In the genomic region with DNA sequence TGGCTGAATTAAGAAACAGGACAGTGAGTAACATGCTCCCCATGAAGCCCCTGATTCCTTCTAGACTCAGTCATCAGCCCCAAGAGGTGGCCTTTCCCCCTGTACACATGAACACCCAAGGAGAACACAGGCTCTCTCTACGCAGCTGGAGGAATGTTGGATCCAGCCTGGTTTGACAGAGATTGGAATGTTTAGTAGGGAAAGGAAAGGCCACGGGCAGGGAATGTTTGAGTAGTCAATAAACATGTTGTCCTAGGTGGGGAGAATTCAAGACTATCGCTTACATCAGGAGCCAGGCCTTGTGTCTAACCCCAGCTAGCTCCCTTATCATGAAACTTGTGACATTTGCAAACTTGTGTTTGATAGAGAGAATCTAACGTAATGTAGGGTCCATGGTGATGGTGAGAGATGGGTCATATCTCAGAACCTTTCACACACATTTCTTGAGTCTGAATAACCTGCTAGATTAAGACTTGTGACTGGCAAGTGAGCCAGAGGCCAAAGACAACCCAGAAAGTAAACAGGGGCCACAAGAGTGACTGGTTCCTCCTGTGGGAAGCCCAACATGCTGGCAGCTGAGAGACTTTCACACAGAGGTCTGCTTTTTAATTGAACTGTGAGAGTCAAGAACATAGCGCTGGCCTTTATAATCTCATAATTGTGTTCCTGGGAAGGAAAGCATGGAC, we compare ENCODE assay signal across 19 mouse cellular contexts.
DNase-seq lines count a peak whose midpoint lies in the region; ATAC-seq and TF ChIP-seq lines count a peak whose summit lies in the region.
"Had no signal": no experiment of that assay in that cellular context is flagged by ENCODE, and none has a peak within 500 bp of the region (broad histone marks: within the 10 kb centered on the region; RNA-seq: fewer than 3 reads in every experiment).

No protein-coding gene starts in this region.

- TF ChIP-seq EP300 in lung, postnatal 0 days (IDR thresholded peaks at IDR 0.05): no peak
- TF ChIP-seq EP300 in stomach, postnatal 0 days (optimal IDR thresholded peaks at IDR 0.05): no peak

- H3K36me3 ChIP-seq in lung, postnatal 0 days (ENCODE audit: insufficient read depth, low read length): no peaks in the 10 kb centered on the region
- no peaks in the 10 kb centered on the region for H3K36me3 ChIP-seq in stomach, embryonic 14.5 days (ENCODE audit: control insufficient read depth, insufficient read depth, low read length)
- H3K36me3 ChIP-seq in stomach, embryonic 15.5 days: no peaks in the 10 kb centered on the region
- H3K36me3 ChIP-seq in stomach, postnatal 0 days (ENCODE audit: control insufficient read depth, insufficient read depth, low read length): no peaks in the 10 kb centered on the region
- H3K36me3 ChIP-seq in liver, embryonic 11.5 days (ENCODE audit: control insufficient read depth, insufficient read depth, low read length): no peaks in the 10 kb centered on the region
- peaks cover 3% of the 10 kb centered on the region; the same call in 1 of the 2 replicates for H3K36me3 ChIP-seq in kidney, adult 2 months (ENCODE audit: control insufficient read depth, insufficient read depth, low read length)
- H3K36me3 ChIP-seq: embryonic facial prominence, embryonic 10.5 days; embryonic facial prominence, embryonic 12.5 days; forebrain, embryonic 15.5 days had no signal

- no peaks in the 10 kb centered on the region for H3K27me3 ChIP-seq in lung, postnatal 0 days (replicated peaks; ENCODE audit: insufficient read depth, low read length)
- no peaks in the 10 kb centered on the region for H3K27me3 ChIP-seq in stomach, embryonic 14.5 days (ENCODE audit: control insufficient read depth, insufficient read depth, low read length)
- no peaks in the 10 kb centered on the region for H3K27me3 ChIP-seq in stomach, embryonic 15.5 days (replicated peaks)
- H3K27me3 ChIP-seq in stomach, postnatal 0 days (ENCODE audit: control insufficient read depth, insufficient read depth, low read length): no peaks in the 10 kb centered on the region
- no peaks in the 10 kb centered on the region for H3K27me3 ChIP-seq in liver, embryonic 11.5 days (replicated peaks; ENCODE audit: control insufficient read depth, insufficient read depth, low read length)
- no peaks in the 10 kb centered on the region for H3K27me3 ChIP-seq in kidney, adult 2 months (replicated peaks; ENCODE audit: control insufficient read depth, insufficient read depth, low read length)
- H3K27me3 ChIP-seq: embryonic facial prominence, embryonic 12.5 days; forebrain, embryonic 13.5 days; forebrain, embryonic 15.5 days had no signal

- 52% methylated on average over 5 of the region's 5 CpGs for WGBS in lung, postnatal 0 days
- 60% methylated on average over 5 of the region's 5 CpGs for WGBS in stomach, embryonic 14.5 days
- WGBS in stomach, embryonic 15.5 days: 57% methylated on average over 5 of the region's 5 CpGs
- WGBS in stomach, postnatal 0 days: 46% methylated on average over 5 of the region's 5 CpGs
- WGBS in liver, embryonic 11.5 days: 66% methylated on average over 5 of the region's 5 CpGs
- WGBS in kidney, adult 2 months: 85% methylated on average over 5 of the region's 5 CpGs

- no peak for TF ChIP-seq POLR2A in kidney, adult 2 months (IDR thresholded peaks at IDR 0.05; ENCODE audit: low read depth, low read length)

- H3K9ac ChIP-seq in lung, postnatal 0 days (replicated peaks; ENCODE audit: low read depth): no peak overlapping the region
- no peak overlapping the region for H3K9ac ChIP-seq in stomach, embryonic 14.5 days (replicated peaks; ENCODE audit: low read depth, low read length)
- H3K9ac ChIP-seq in stomach, embryonic 15.5 days: no peak overlapping the region
- no peak overlapping the region for H3K9ac ChIP-seq in stomach, postnatal 0 days (ENCODE audit: low read length)
- H3K9ac ChIP-seq in liver, embryonic 11.5 days (ENCODE audit: low read depth, low read length): no peak overlapping the region
- H3K9ac ChIP-seq: embryonic facial prominence, embryonic 12.5 days; forebrain, embryonic 13.5 days; forebrain, embryonic 15.5 days had no signal

- no peaks in the 10 kb centered on the region for H3K9me3 ChIP-seq in lung, postnatal 0 days (ENCODE audit: low read length)
- H3K9me3 ChIP-seq in stomach, embryonic 14.5 days (ENCODE audit: control insufficient read depth, low read depth, low read length): no peaks in the 10 kb centered on the region
- no peaks in the 10 kb centered on the region for H3K9me3 ChIP-seq in stomach, embryonic 15.5 days
- H3K9me3 ChIP-seq in stomach, postnatal 0 days (ENCODE audit: control insufficient read depth, low read length): no peaks in the 10 kb centered on the region
- H3K9me3 ChIP-seq in liver, embryonic 11.5 days (ENCODE audit: control insufficient read depth, low read length): no peaks in the 10 kb centered on the region
- H3K9me3 ChIP-seq: embryonic facial prominence, embryonic 10.5 days; embryonic facial prominence, embryonic 12.5 days; forebrain, embryonic 13.5 days; forebrain, embryonic 15.5 days had no signal

- no peak for DNase-seq in lung, postnatal 0 days (ENCODE audit: low spot score)
- no peak for DNase-seq in lung, postnatal 25 days (ENCODE audit: low spot score)
- peak; percentile 67 for DNase-seq in stomach, postnatal 0 days (ENCODE audit: low spot score)
- DNase-seq in liver, embryonic 11.5 days (ENCODE audit: low spot score): no peak
- no peak for DNase-seq in kidney, adult 2 months
- DNase-seq: adrenal gland, adult 2 months; adrenal gland, postnatal 10 days; adrenal gland, postnatal 25 days; cerebellum, adult 11-12 months; cerebellum, adult 2 months; cerebellum, adult 9-10 months; cerebellum, postnatal 10 days; cerebellum, postnatal 25 days had no signal

- H3K4me2 ChIP-seq in lung, postnatal 0 days (replicated peaks; ENCODE audit: low read depth, low read length): no peak overlapping the region
- H3K4me2 ChIP-seq in stomach, embryonic 14.5 days (replicated peaks; ENCODE audit: low read depth, low read length): no peak overlapping the region
- no peak overlapping the region for H3K4me2 ChIP-seq in stomach, embryonic 15.5 days
- H3K4me2 ChIP-seq in stomach, postnatal 0 days (replicated peaks; ENCODE audit: low read depth): no peak overlapping the region
- H3K4me2 ChIP-seq in liver, embryonic 11.5 days: no peak overlapping the region
- H3K4me2 ChIP-seq: embryonic facial prominence, embryonic 12.5 days; forebrain, embryonic 13.5 days; forebrain, embryonic 15.5 days had no signal

- H3K27ac ChIP-seq in lung, postnatal 0 days (ENCODE audit: low read length): no peak overlapping the region
- H3K27ac ChIP-seq in stomach, embryonic 14.5 days (ENCODE audit: low read length): no peak overlapping the region
- H3K27ac ChIP-seq in stomach, embryonic 15.5 days: 0 out of 2 replicates have a peak overlapping the region, but pooled peaks have one; percentile 22
- H3K27ac ChIP-seq in stomach, postnatal 0 days (replicated peaks): peak overlapping the region; percentile 24; the same call in 1 of the 2 replicates
- H3K27ac ChIP-seq in liver, embryonic 11.5 days (ENCODE audit: low read depth, low read length): no peak overlapping the region
- H3K27ac ChIP-seq in kidney, adult 2 months (ENCODE audit: insufficient read depth, low read depth, low read length): no peak overlapping the region
- H3K27ac ChIP-seq: embryonic facial prominence, embryonic 10.5 days; embryonic facial prominence, embryonic 12.5 days; forebrain, embryonic 13.5 days; forebrain, embryonic 15.5 days had no signal

- H3K4me1 ChIP-seq in lung, postnatal 0 days (ENCODE audit: insufficient read depth, low read depth, low read length): no peaks in the 10 kb centered on the region
- no peaks in the 10 kb centered on the region for H3K4me1 ChIP-seq in stomach, embryonic 14.5 days (ENCODE audit: control insufficient read depth, insufficient read depth, low read length)
- H3K4me1 ChIP-seq in stomach, embryonic 15.5 days: no peaks in the 10 kb centered on the region
- no peaks in the 10 kb centered on the region for H3K4me1 ChIP-seq in stomach, postnatal 0 days (replicated peaks; ENCODE audit: control insufficient read depth, insufficient read depth)
- H3K4me1 ChIP-seq in liver, embryonic 11.5 days (replicated peaks; ENCODE audit: control insufficient read depth, insufficient read depth, low read length): no peaks in the 10 kb centered on the region
- H3K4me1 ChIP-seq in kidney, adult 2 months (ENCODE audit: control insufficient read depth, insufficient read depth, low read length): no peaks in the 10 kb centered on the region
- H3K4me1 ChIP-seq: embryonic facial prominence, embryonic 10.5 days; embryonic facial prominence, embryonic 12.5 days; forebrain, embryonic 13.5 days; forebrain, embryonic 15.5 days had no signal

- ATAC-seq in lung, postnatal 0 days: peak; percentile 53; the same call in 1 of the 2 replicates
- peak; percentile 84 for ATAC-seq in stomach, embryonic 14.5 days (ENCODE audit: insufficient number of reproducible peaks, insufficient read depth, low FRiP score, low read depth)
- peak; percentile 76 for ATAC-seq in stomach, embryonic 15.5 days (ENCODE audit: insufficient read depth, low FRiP score, low read depth)
- ATAC-seq in stomach, postnatal 0 days (ENCODE audit: low FRiP score, low TSS enrichment): peak; percentile 92
- no peak for ATAC-seq in liver, embryonic 11.5 days (replicated peaks; ENCODE audit: low FRiP score)
- ATAC-seq: forebrain, embryonic 13.5 days; forebrain, embryonic 15.5 days had no signal

- TF ChIP-seq CTCF in lung, postnatal 0 days (IDR thresholded peaks at IDR 0.05): no peak
- TF ChIP-seq CTCF in stomach, postnatal 0 days (IDR thresholded peaks at IDR 0.05; ENCODE audit: low read depth): no peak
- TF ChIP-seq CTCF in kidney, adult 2 months (conservative IDR thresholded peaks at IDR 0.05; ENCODE audit: insufficient read depth, insufficient read length, low read depth, low read length): no peak

- H3K4me3 ChIP-seq in lung, postnatal 0 days (ENCODE audit: low read depth, low read length): no peak overlapping the region
- no peak overlapping the region for H3K4me3 ChIP-seq in stomach, embryonic 14.5 days (ENCODE audit: low read depth, low read length)
- H3K4me3 ChIP-seq in stomach, embryonic 15.5 days (replicated peaks): no peak overlapping the region
- no peak overlapping the region for H3K4me3 ChIP-seq in stomach, postnatal 0 days (ENCODE audit: low read depth, low read length)
- no peak overlapping the region for H3K4me3 ChIP-seq in liver, embryonic 11.5 days (ENCODE audit: low read depth, low read length)
- no peak overlapping the region for H3K4me3 ChIP-seq in kidney, adult 2 months (ENCODE audit: insufficient read depth, low read depth, low read length)
- H3K4me3 ChIP-seq: embryonic facial prominence, embryonic 10.5 days; embryonic facial prominence, embryonic 12.5 days; forebrain, embryonic 13.5 days; forebrain, embryonic 15.5 days had no signal

Comparison
In these comparisons a context has a peak if more than half of its experiments do, and no peak if none do; other contexts are left out.
1. H3K27ac ChIP-seq: peak in stomach, embryonic 15.5 days (single experiment) and stomach, postnatal 0 days (single experiment); none in lung, postnatal 0 days (single experiment), stomach, embryonic 14.5 days (single experiment), liver, embryonic 11.5 days (single experiment) and kidney, adult 2 months (single experiment).